Mouse (Mus musculus): ENCODE measurements at regions not wholly inside any gene's neighbourhood (a gene's known extent, or its start where the extent isn't known, plus 50 kb on each side); places are given as distances from the start of the nearest gene placed in this dataset.

GRCm38 (mm10) chr17:64901721-64902623 lies 66.1 kb upstream of the 4930583I09Rik start:
- no peak for TF ChIP-seq CTCF (IDR thresholded peaks at IDR 0.05; ENCODE audit: borderline replicate concordance, extremely low read depth, insufficient read depth, insufficient read length)
- TF ChIP-seq POLR2A (IDR thresholded peaks at IDR 0.05; ENCODE audit: borderline replicate concordance, extremely low read depth, insufficient read depth, insufficient read length, poor library complexity, severe bottlenecking), result no peak
